Mouse (Mus musculus) heart, postnatal 0 days (tissue): ENCODE data around the gene Cspg5.
A peak's percentile ranks its signal among the peaks of the same experiment; 100 is the strongest.

Source experiments
- CTCF ChIP-seq: IDR thresholded peaks from 2 replicates; pipeline ENCODE4 v1.5.1; 2016; ENCODE audit warnings: antibody characterized with exemption, control low read depth, low read depth
- EP300 ChIP-seq: IDR thresholded peaks from 2 replicates; pipeline ENCODE4 v1.6.1; 2016; ENCODE audit warnings: antibody characterized with exemption, low read depth

- TF ChIP-seq CTCF: peak; percentile 16; the same call in 1 of the 2 replicates
- no peak for TF ChIP-seq EP300
Measured at GRCm38 (mm10) chr9:110304516-110304915, 60.9 kb downstream of the Cspg5 start.
